Mouse (Mus musculus) adrenal gland (tissue): ENCODE measurements around the gene Fcrl1.
"Not testable (repeated sequence)": the region's sequence is repeated elsewhere in the genome, so short reads cannot be mapped to it uniquely, and the experiment has no call there.

Experiments used
- intact Hi-C: fragments of 180-260 bp; cut with DNase I; formaldehyde crosslinking; loops from one replicate; pipeline ENCODE4 v1.15.1; 2025
- long read RNA-seq, 2 experiments: library from polyadenylated mRNA; unstranded; transcript quantifications; one replicate each; pipeline ENCODE4 v2.0.0; 2020; ENCODE audit warnings: borderline replicate concordance in 1 of 2; ENCODE audit not compliant: insufficient replicate concordance in 1 of 2

The Fcrl1 gene
- long read RNA-seq, experiment 1 = 0 reads
- long read RNA-seq, experiment 2 = 0 reads

GRCm38 (mm10) chr3:87376195-87377165 is at the start of gene Fcrl1:
TSS of gene Fcrl1 (plus strand) at chr3:87376387.
- intact Hi-C loops = no loop called here

GRCm38 (mm10) chr3:87337899-87338298 is 38.3 kb upstream of the Fcrl1 start:
- intact Hi-C loops = no loop called here

- intact Hi-C loops = not testable (repeated sequence)
These were observed 25.2 kb upstream of the Fcrl1 start for GRCm38 (mm10) chr3:87350992-87351391.

GRCm38 (mm10) chr3:87357581-87357980 is 18.6 kb upstream of the Fcrl1 start, which contains the start of gene Cd5l:
TSS of gene Cd5l (plus strand) at chr3:87357881.
- intact Hi-C loops = no loop called here

- intact Hi-C loops = no loop called here
These were observed 17.0 kb upstream of the Fcrl1 start for GRCm38 (mm10) chr3:87359215-87359614.

- intact Hi-C loops = no loop called here
These were observed 15.7 kb upstream of the Fcrl1 start for GRCm38 (mm10) chr3:87360466-87360865.

- intact Hi-C loops = no loop called here
These were observed 10.5 kb upstream of the Fcrl1 start for GRCm38 (mm10) chr3:87365691-87366090.

- intact Hi-C loops = no loop called here
These were observed 8.7 kb upstream of the Fcrl1 start for GRCm38 (mm10) chr3:87367511-87367910.

GRCm38 (mm10) chr3:87369181-87369580 is 7.0 kb upstream of the Fcrl1 start:
- intact Hi-C loops = no loop called here

- intact Hi-C loops = no loop called here
These were observed 1.0 kb downstream of the Fcrl1 start for GRCm38 (mm10) chr3:87377228-87377627.

GRCm38 (mm10) chr3:87377719-87378118 is 1.5 kb downstream of the Fcrl1 start:
- intact Hi-C loops = no loop called here

- intact Hi-C loops = not testable (repeated sequence)
These were observed 3.6 kb downstream of the Fcrl1 start for GRCm38 (mm10) chr3:87379641-87380315.

- intact Hi-C loops = no loop called here
These were observed 5.9 kb downstream of the Fcrl1 start for GRCm38 (mm10) chr3:87381806-87382712.

GRCm38 (mm10) chr3:87383308-87383707 is 7.1 kb downstream of the Fcrl1 start:
- intact Hi-C loops = no loop called here

GRCm38 (mm10) chr3:87385105-87385504 is 8.9 kb downstream of the Fcrl1 start:
- intact Hi-C loops = no loop called here

GRCm38 (mm10) chr3:87390935-87391334 is 14.7 kb downstream of the Fcrl1 start:
- intact Hi-C loops = no loop called here

GRCm38 (mm10) chr3:87398809-87399208 is 22.6 kb downstream of the Fcrl1 start:
- intact Hi-C loops = no loop called here

- intact Hi-C loops = loop anchor here (10.0 kb wide), 1 partner anchor 75 kb away; no protein-coding TSS in a partner anchor
These were observed 23.7 kb downstream of the Fcrl1 start for GRCm38 (mm10) chr3:87399906-87400305.

GRCm38 (mm10) chr3:87401321-87401720 is 25.1 kb downstream of the Fcrl1 start:
- intact Hi-C loops = loop anchor here (10.0 kb wide), 1 partner anchor 77 kb away; no protein-coding TSS in a partner anchor

- intact Hi-C loops = loop anchor here (10.0 kb wide), 1 partner anchor 83 kb away; no protein-coding TSS in a partner anchor
These were observed 32.0 kb downstream of the Fcrl1 start for GRCm38 (mm10) chr3:87408171-87408570.
